Mouse (Mus musculus): ENCODE data around the gene Gstp2. TPM values are rescaled to one million over a fixed set of nuclear protein-coding genes. Genes with fewer than 3 reads are reported as not detected.

The Gstp2 gene
- polyA plus RNA-seq, 1 experiment from 2014 or later = 151 TPM

GRCm38 (mm10) chr19:4036327-4037045 is 9.3 kb downstream of the Gstp2 start:
- Histone ChIP-seq H3K9ac (ENCODE audit: low read depth, low read length) (no peak overlapping the region), H3K27ac (ENCODE audit: low read depth, low read length) (peak overlapping the region; percentile 74), H3K4me2 (replicated peaks; ENCODE audit: low read depth) (peak overlapping the region; percentile 55), H3K4me1 (replicated peaks; ENCODE audit: control insufficient read depth, insufficient read depth, low read length) (0 out of 2 replicates have a peak, but pooled peaks cover 3% of the 10 kb centered on the region), H3K4me3 (ENCODE audit: low read depth, low read length) (peak overlapping the region; percentile 16), H3K36me3 (ENCODE audit: control insufficient read depth, insufficient read depth) (no peaks in the 10 kb centered on the region), H3K27me3 (replicated peaks; ENCODE audit: control insufficient read depth, insufficient read depth, low read length) (no peaks in the 10 kb centered on the region), H3K9me3 (ENCODE audit: control insufficient read depth) (no peaks in the 10 kb centered on the region)
- TF ChIP-seq CTCF (IDR thresholded peaks at IDR 0.05; ENCODE audit: low read depth) = no peak
- WGBS = 50% methylated on average over 12 of the region's 12 CpGs
- peak; percentile 87 for ATAC-seq

- peak overlapping the region; percentile 57; the same call in 1 of the 2 replicates for H3K27ac ChIP-seq (ENCODE audit: low read depth, low read length)
- H3K9me3 ChIP-seq (ENCODE audit: control insufficient read depth) = no peaks in the 10 kb centered on the region
- 35% methylated on average over 5 of the region's 5 CpGs for WGBS
- no peak for TF ChIP-seq CTCF (IDR thresholded peaks at IDR 0.05; ENCODE audit: low read depth)
- ATAC-seq = no peak
- 0 out of 2 replicates have a peak, but pooled peaks cover 3% of the 10 kb centered on the region for H3K4me1 ChIP-seq (replicated peaks; ENCODE audit: control insufficient read depth, insufficient read depth, low read length)
- H3K4me2 ChIP-seq (replicated peaks; ENCODE audit: low read depth) = no peak overlapping the region
- H3K4me3 ChIP-seq (ENCODE audit: low read depth, low read length) = no peak overlapping the region
- no peaks in the 10 kb centered on the region for H3K27me3 ChIP-seq (replicated peaks; ENCODE audit: control insufficient read depth, insufficient read depth, low read length)
- H3K36me3 ChIP-seq (ENCODE audit: control insufficient read depth, insufficient read depth) = no peaks in the 10 kb centered on the region
- H3K9ac ChIP-seq (ENCODE audit: low read depth, low read length) = 0 out of 2 replicates have a peak overlapping the region, but pooled peaks have one; percentile 1
These were observed 12.1 kb downstream of the Gstp2 start for GRCm38 (mm10) chr19:4033742-4034141.

GRCm38 (mm10) chr19:4033298-4033697 is 12.5 kb downstream of the Gstp2 start:
- Histone ChIP-seq H3K9me3 (ENCODE audit: control insufficient read depth) (no peaks in the 10 kb centered on the region), H3K36me3 (ENCODE audit: control insufficient read depth, insufficient read depth) (no peaks in the 10 kb centered on the region), H3K4me2 (replicated peaks; ENCODE audit: low read depth) (no peak overlapping the region; the same call in 1 of the 2 replicates), H3K4me1 (replicated peaks; ENCODE audit: control insufficient read depth, insufficient read depth, low read length) (0 out of 2 replicates have a peak, but pooled peaks cover 3% of the 10 kb centered on the region), H3K27ac (ENCODE audit: low read depth, low read length) (peak overlapping the region; percentile 57; the same call in 1 of the 2 replicates), H3K4me3 (ENCODE audit: low read depth, low read length) (no peak overlapping the region), H3K9ac (ENCODE audit: low read depth, low read length) (no peak overlapping the region), H3K27me3 (replicated peaks; ENCODE audit: control insufficient read depth, insufficient read depth, low read length) (no peaks in the 10 kb centered on the region)
- no peak for TF ChIP-seq CTCF (IDR thresholded peaks at IDR 0.05; ENCODE audit: low read depth)
- WGBS = 28% methylated on average over 3 of the region's 3 CpGs
- peak; percentile 35; the same call in 1 of the 2 replicates for ATAC-seq

- H3K4me1 ChIP-seq (replicated peaks; ENCODE audit: control insufficient read depth, insufficient read depth, low read length) = 0 out of 2 replicates have a peak, but pooled peaks cover 3% of the 10 kb centered on the region
- H3K4me2 ChIP-seq (replicated peaks; ENCODE audit: low read depth) = no peak overlapping the region
- TF ChIP-seq CTCF (IDR thresholded peaks at IDR 0.05; ENCODE audit: low read depth) = no peak
- no peak for ATAC-seq
- 64% methylated on average over 7 of the region's 7 CpGs for WGBS
- no peak overlapping the region for H3K9ac ChIP-seq (ENCODE audit: low read depth, low read length)
- peak overlapping the region; percentile 50; the same call in 1 of the 2 replicates for H3K27ac ChIP-seq (ENCODE audit: low read depth, low read length)
- no peaks in the 10 kb centered on the region for H3K36me3 ChIP-seq (ENCODE audit: control insufficient read depth, insufficient read depth)
- H3K27me3 ChIP-seq (replicated peaks; ENCODE audit: control insufficient read depth, insufficient read depth, low read length) = no peaks in the 10 kb centered on the region
- H3K4me3 ChIP-seq (ENCODE audit: low read depth, low read length) = no peak overlapping the region
- H3K9me3 ChIP-seq (ENCODE audit: control insufficient read depth) = no peaks in the 10 kb centered on the region
These were observed 13.2 kb downstream of the Gstp2 start for GRCm38 (mm10) chr19:4032668-4033067.

- no peak overlapping the region for H3K27ac ChIP-seq (ENCODE audit: low read depth, low read length)
- no peaks in the 10 kb centered on the region for H3K36me3 ChIP-seq (ENCODE audit: control insufficient read depth, insufficient read depth)
- H3K4me3 ChIP-seq (ENCODE audit: low read depth, low read length) = no peak overlapping the region
- no peak overlapping the region for H3K9ac ChIP-seq (ENCODE audit: low read depth, low read length)
- no peak for TF ChIP-seq CTCF (IDR thresholded peaks at IDR 0.05; ENCODE audit: low read depth)
- ATAC-seq = no peak
- H3K4me1 ChIP-seq (replicated peaks; ENCODE audit: control insufficient read depth, insufficient read depth, low read length) = no peaks in the 10 kb centered on the region
- no peaks in the 10 kb centered on the region for H3K27me3 ChIP-seq (replicated peaks; ENCODE audit: control insufficient read depth, insufficient read depth, low read length)
- 0 out of 2 replicates have a peak, but pooled peaks cover 4% of the 10 kb centered on the region for H3K9me3 ChIP-seq (ENCODE audit: control insufficient read depth)
- H3K4me2 ChIP-seq (replicated peaks; ENCODE audit: low read depth) = no peak overlapping the region
These were observed 18.2 kb downstream of the Gstp2 start for GRCm38 (mm10) chr19:4027576-4027975.

GRCm38 (mm10) chr19:4023185-4023584 is 22.6 kb downstream of the Gstp2 start:
- Histone ChIP-seq H3K9me3 (ENCODE audit: control insufficient read depth) (0 out of 2 replicates have a peak, but pooled peaks cover 4% of the 10 kb centered on the region), H3K9ac (ENCODE audit: low read depth, low read length) (no peak overlapping the region), H3K36me3 (ENCODE audit: control insufficient read depth, insufficient read depth) (no peaks in the 10 kb centered on the region), H3K27me3 (replicated peaks; ENCODE audit: control insufficient read depth, insufficient read depth, low read length) (no peaks in the 10 kb centered on the region), H3K4me1 (replicated peaks; ENCODE audit: control insufficient read depth, insufficient read depth, low read length) (no peaks in the 10 kb centered on the region), H3K27ac (ENCODE audit: low read depth, low read length) (no peak overlapping the region), H3K4me3 (ENCODE audit: low read depth, low read length) (no peak overlapping the region), H3K4me2 (replicated peaks; ENCODE audit: low read depth) (no peak overlapping the region)
- no peak for ATAC-seq
- TF ChIP-seq CTCF (IDR thresholded peaks at IDR 0.05; ENCODE audit: low read depth) = no peak
- WGBS = 46% methylated on average over 7 of the region's 7 CpGs
